Mouse (Mus musculus) spleen, postnatal 4 days (tissue): ENCODE measurements around the gene Arhgap4.

Experiments used
- DNase-seq, 2 experiments: peaks; one replicate each; pipeline ENCODE4 v3.0.0; 2022; ENCODE audit warnings: low spot score in 2 of 2

Arhgap4 gene

DNA sequence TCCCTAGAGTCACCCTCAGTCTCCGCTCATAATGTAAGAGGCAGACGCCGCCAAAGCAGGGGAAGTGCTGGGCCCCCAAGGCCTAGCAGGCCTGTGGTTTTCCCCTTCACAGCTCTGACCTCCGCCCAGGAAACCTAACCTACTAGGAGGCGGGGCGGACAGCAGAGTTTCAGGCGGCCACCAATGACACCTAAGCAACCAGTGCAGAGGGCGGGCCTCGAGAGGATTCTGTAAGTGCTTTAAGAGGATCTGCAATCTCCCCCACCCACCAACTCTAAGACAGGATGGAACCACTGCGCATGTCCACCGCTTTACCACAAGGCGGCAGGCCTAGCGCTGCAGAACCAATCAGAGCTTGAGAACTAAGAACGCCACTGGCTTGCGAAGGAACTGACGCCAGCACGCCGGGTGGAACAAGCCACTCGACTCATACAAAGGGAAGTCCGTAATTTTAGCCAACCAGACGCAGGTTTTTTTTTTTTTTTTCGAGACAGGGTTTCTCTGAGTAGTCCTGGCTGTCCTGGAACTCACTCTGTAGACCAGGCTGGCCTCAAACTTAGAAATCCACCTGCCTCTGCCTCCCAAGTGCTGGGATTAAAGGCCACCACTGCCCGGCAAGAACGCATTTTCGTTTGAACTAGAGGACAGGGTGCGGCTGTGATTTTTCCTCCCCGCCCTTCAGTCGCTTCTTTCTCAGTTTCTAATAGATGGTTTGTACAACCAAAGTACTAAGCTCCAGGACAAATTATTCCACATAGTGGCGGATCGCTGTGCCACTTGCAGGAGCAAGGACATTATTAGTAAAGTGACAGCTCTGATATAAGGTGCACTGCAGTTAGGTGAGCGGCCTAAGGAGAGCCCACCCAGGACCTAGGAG is 6.6 kb downstream of the Arhgap4 start:
- peak; percentile 87 to 88 for DNase-seq

DNA sequence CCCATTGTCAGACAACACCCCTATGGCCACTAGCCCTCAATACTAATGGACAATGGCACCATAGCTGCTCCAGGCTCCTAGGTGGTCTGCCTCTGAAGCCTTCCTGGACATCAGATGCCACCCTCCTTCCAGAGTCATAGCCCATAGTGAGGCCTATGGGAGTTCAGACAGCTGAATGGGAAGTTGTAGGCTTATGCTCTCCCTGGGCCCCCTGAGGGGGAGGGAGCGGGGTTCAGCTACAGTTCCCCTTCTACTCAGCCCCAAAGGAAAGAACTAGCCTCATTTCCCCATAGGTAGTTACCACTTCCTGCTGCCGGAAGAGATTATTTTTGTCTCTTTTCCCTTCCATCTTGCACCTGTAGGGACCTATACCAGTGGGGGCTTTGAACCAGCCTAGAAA is 10.1 kb downstream of the Arhgap4 start:
- DNase-seq: peak; percentile 51 to 72

DNA sequence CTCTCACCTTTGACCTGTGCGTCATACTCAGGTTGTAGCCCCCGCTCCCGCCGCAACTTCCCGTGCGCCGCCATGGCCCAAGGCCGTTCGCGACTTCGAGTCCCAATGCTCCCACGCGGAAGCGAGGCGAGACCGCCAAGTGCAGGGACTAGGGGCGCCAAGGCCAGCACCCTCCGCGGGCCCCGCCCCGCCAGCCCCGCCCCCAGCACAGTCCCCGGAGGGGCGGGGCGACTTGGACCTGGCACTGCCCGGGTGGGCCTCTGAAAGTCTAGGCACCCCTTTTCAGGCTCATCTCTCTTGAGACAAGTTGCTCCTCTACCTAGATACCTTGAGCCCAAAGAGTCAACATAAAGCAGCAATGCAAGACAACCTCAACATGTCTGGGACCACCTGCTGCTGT is 10.5 kb downstream of the Arhgap4 start:
- peak; percentile 63 to 81 for DNase-seq

DNA sequence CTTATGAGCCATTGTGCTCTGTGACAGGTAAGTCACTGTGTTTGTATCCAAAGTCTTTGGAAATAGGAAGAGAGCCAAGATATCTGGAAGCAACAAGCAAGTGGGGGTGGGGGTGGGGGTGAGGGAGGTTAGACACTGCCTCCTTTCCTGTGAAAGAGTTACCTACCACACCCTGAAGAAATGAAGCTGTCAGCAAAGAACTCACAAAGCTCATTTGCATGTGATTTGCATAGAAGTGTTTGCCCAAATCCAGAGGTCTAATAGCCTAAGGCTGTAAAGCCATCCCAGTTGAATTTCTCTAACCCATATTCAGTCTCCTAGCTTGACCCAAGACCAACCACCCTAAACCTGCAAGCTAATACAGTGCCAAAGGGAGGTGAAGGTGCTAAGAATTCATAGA is 11.2 kb downstream of the Arhgap4 start:
- no peak for DNase-seq

DNA sequence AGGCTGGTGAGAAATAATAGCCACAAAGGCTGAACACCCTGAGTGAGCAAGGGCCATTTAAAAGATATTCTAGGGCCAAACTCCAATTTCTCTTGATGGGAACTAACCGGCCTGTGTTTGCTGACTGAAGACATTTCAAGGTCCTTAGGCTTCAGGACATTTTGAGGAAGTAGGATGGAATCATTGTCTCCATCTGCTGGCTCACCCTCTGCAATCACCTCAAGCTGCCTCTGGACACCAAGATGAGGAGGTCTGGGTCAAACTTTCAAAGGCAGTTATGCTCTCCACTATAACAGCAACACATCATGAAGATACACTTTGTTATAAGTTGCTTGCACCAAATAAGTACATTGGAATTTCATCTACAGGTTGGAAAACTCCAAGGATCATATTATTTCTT is 11.6 kb downstream of the Arhgap4 start:
- no peak for DNase-seq

DNA sequence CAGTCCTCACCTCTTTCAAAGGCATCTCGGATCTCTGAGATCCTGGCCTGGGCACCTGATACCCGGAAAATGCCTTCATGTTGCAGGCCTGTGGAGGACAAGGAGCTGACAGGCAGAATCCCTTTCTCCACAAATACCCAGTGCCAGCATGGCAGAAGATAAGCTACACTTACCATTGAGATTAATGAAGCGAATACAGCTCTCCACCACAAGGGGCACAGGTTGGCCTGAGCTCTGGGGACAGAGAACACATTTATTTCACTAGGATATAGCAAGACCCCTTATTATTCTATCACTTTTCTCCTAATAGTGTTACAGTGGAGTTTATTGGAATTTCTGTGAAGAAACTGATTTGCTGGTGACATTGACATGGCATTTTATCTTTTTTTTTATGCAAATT is 23.7 kb downstream of the Arhgap4 start:
- DNase-seq: no peak

DNA sequence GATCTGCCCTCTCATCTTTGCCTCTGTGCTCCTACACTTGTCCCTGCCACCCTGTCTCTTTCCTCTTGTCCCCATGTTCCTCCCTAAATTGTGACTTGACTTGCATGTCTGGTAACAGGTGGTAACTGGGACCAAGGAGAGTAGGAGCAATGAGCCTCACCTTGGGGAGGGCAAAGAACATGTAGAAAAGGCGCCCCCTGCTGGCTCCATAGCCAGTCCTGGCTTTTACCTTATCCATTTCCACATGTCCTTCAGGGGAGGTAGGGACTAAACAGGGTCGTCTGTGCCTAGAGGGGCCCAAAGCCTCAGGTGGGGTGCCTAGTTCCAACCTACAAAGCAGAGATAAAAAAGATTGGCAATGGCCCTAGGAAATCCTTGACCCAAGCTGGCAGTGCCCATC is 26.0 kb downstream of the Arhgap4 start, which contains the start of gene L1cam:
L1cam (minus strand) TSS at position 387 of the 400 bp plus-strand sequence.
- DNase-seq: peak; percentile 42 to 82

DNA sequence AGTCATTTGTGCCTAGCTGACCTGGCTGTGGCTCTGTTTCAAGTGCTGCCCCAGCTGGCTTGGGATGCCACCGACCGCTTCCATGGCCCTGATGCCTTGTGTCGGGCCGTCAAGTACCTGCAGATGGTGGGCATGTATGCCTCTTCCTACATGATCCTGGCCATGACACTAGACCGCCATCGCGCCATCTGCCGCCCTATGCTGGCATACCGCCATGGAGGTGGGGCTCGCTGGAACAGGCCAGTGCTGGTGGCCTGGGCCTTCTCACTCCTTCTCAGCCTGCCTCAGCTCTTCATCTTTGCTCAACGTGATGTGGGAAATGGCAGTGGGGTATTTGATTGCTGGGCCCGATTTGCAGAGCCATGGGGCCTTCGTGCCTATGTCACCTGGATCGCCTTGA is 28.8 kb downstream of the Arhgap4 start:
- no peak for DNase-seq

DNA sequence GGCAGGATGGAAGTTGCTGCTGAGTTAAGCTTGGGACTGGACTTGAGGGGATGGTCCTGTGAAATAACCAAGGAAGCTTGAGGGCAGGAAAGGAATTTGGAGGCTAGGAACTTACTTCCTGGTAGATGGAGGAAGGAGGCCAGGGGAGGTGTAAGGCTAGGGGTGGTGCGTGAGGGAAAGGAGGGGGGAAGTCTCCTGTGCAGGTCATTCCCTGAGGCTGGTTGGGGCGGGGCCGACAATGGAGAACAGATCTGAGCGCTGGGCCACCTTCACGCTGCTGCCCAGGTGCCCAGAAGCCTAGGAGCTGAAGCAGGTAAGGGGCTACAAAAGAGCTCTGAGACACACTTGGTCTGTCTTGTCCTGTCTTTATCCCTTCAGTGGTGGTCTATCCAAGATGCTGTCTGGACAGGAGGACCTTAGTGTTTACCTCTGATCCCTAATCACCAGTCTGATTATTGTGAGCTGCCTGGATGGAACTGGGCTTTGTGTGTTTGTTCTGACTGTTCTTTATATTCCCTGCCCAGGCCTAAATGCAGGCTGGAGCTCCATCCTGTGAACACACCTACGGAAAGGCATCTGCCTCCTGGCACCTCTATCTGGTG is 30.0 kb downstream of the Arhgap4 start, which contains the start of gene Avpr2:
Avpr2 (plus strand) TSS at position 552 of the 602 bp plus-strand sequence.
- no peak for DNase-seq

DNA sequence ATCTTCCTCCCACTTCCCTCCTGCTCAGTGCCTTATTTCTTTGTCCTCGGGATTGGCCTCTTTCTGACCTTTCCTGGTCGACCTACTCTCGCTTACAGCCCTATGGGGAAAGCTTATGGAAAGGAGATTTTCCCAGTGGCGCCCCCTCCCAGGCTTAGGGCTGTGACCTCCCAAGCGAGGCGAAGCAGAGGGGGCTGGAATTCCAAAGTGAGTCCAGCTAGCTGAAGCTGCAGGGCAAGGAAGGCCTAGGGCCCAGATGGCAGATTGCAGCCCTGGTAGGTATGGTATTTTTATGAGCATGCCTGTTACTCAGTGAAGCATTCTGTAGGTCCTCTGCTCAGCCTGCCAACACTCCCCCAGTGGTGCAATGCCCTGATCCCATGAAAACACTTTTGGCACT is 40.2 kb downstream of the Arhgap4 start:
- DNase-seq: no peak

DNA sequence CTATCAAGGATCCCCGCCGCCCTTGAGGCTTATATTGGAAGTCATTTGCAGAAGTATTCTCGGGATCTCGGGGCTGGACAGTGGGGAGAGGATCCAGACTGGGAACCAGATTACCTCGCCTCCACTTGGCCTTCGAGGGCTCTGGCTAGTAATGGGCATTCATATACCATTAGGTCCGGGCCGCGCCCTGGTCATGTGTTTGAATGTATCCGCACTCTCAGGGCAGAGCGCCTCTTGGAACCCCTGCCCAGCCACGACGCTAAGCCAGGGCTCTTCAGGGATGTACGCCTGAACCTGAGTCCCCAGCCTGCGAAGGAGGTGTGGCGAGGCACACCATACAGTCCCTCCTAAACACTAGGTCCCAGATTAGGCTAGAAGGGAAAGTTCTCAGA is 40.6 kb downstream of the Arhgap4 start:
- no peak for DNase-seq

DNA sequence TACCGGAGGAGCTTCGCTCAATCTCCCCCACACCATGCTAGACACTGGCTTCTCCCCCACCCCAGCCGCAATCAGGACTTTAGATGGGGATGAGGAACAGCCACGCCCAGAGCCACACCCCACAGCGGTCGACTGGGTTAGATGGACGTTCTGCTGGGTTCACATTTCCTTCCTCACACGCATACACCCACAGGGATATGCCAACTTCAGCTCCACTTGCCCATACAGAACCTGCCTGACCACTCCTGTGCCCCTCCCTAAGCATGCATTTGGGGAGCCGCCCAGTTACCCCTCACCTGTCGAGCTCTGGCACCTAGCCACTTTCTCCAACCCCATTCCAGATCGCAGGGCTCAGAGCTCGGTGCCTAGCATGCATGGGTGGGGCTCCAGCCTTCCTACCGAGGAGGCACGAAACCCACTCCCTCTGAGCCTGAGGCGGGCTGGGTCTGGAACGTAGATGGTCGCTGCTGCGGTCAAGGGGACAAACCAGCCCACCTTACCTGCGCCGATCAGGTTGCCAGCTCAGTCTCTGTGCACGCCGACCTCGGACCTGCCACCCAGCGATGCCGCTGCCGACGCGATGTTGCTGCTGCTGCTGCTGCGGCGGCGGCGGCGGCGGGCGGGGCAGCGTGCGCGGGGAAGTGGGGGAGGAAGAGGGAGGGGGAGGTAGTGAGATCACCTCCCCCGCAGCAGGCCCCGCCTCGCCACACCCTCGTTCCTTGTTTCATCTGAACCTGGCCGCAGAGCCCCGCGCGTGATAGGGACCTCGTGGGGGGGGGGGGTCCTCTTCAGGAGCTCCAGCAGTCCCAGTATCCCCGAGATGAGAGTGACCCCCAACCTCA is 41.3 kb downstream of the Arhgap4 start:
- DNase-seq: peak in 1 of 2 experiments; percentile 28

DNA sequence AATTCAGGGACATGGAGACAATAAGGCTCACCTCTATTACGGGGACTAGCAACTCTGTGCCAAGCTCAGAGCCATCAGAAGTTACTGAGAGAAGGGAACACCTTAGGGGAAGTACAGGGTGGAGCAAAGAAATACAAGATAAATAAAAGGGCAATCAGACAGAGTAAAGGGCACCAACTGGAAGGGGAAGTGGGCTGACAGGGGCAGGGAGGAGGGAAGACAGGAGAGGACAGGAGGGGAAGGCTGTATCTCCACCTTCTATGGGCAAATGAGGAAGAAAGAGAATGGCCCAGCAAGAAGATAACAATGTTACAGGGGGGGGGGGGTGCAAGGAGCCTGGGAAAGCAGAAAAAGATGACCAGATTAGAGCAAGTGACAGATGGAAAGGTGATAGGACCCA is 44.7 kb downstream of the Arhgap4 start:
- DNase-seq: no peak

DNA sequence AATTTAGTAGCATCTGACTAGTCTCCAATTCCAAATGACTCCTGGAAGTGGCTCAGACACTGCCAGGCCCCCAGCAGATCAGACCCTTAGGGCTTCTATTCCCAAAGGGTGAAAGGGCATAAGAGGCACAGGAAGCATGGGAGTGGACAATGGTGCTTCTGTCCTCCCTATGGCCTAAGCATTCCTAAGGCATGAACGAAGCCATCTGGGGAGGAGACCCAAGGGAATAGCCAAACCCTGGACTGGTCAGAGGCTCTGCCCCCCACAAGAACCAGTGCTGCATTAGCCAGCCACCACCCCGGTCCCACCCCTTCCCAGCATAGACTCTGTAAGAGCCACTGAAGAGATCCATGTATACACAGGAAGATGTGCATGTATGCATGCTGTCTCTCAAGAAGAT is 45.8 kb downstream of the Arhgap4 start:
- DNase-seq: no peak

DNA sequence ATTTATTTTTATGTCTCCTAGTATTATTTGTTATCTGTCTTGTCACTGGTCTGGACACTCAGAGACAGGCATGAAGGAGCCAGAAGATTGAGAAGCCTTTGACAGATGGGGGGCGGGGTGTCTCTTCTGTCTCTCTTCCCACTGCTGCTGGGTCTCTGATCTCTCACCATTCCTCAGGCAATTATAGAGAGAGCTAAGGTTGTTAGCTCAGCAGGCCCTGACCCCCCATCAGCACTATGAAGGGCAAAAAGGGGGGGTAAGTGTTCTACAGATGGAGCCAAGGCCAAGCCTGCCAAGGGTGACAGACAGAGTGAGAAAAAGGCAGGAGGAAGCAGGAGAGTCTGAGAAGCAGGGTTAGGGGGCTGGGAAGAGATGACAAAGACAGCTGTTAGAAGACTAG is 49.7 kb downstream of the Arhgap4 start:
- DNase-seq: no peak

DNA sequence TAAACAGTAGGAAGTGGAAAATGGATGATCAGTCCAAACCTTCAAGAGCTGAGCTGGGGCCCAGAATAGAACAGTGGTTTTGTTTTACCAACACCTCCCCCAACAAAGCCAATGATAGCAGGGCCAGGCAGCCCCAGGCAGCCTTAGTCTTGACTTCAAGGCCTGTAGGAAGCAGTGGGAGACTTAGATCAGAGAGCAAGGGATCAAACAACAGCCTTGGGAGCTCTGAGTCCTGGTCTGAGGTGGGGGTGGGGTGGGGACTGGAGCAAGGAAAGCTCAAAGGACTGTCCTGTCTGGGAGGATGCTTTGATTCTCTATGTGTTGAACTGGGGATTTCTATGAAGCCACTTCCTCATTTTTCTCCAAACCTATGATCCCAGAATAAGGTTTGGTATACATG is 50.2 kb downstream of the Arhgap4 start:
- no peak for DNase-seq

DNA sequence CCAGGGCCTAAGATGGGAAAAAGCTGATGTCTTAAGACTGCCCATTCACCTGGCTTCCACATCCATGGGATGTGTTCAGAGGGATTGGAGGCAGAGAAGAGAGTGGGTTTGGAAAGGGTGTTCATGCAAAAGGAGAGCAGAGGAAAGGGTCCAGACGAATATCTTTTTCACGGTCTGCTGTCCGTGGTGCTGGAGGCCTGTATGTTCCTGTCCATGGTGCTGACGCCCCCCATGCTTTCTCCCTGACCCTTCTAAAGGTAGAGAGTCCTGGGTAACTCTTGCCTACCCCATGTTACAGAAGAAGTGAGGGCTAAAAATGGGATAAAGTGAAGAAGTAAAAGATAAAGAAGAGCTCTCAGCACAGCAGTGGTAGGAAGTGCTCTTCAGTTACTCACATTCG is 52.3 kb downstream of the Arhgap4 start:
- peak in 1 of 2 experiments; percentile 30 for DNase-seq

DNA sequence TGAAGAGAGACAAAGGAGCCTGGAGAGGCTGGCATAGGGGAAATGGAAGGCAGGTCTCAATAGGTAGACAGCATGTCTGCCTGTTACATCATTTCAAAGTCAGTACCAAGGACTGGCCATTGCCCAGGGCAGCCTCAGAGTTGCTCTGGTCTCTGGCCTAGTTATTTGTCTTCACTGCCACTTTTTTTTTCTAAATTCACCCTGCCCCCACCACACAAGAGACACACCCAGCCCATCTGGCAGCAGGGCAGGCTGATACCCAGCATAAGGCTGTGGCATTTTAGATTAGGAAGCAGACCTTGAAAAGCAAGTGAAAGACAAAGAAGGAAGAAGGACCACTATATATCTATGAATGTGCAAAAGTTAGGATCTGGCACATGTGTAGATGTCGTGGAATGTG is 53.8 kb downstream of the Arhgap4 start:
- DNase-seq: peak in 1 of 2 experiments; percentile 28

DNA sequence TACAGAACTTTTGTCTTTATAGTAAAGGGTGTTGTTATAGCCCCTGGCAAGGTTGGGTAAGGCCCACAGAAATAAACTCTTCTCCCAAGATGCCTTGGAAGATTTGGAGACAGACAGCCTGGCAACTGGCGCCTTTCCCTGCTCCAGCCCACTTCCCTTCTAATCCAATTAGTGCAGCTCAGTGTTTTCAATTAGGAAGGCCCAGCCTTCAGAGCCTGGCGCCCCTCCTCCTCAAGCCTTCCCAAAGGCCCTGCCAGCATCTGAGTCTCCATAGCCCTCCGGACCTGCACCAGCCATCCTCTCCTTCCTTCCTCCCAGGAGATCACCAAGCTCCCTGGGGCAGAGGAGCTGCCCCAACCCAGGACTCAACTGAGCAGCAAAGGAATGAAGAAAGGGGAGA is 54.4 kb downstream of the Arhgap4 start:
- no peak for DNase-seq

DNA sequence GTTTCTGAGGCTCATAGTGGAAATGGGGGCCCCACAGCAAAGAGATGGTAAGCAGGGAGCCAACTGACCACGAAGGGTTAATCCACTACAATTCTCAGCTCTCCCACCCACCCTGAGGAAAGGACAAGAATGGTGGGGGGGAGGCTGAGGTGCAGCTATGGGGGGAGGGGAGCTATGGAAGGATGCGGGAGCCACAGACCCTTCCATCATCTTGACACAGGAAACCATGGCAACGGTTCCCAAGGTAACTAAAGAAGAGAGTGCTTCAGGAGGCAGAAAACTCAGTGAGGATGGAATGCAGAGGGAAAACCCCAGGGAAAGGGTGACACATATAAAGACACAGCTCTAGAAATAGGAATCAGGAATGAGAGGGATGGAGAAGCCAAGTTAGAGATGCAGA is 57.0 kb downstream of the Arhgap4 start:
- no peak for DNase-seq

DNA sequence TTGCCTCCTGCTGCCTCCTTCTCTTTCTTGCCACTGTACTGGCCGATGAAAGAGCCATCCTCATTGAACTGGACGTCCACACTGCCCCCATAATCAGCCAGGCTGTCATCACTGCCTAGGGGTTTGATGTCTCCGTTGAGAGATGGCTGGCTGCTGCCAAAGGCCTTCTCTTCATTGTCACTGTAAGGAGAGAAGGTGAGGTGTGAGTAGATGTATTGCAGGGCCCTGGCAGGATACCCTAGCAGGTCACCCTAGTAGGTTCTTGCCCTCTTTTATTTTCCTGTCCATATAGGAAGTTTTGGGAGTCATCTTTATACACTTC is 66.6 kb downstream of the Arhgap4 start:
- DNase-seq: no peak

DNA sequence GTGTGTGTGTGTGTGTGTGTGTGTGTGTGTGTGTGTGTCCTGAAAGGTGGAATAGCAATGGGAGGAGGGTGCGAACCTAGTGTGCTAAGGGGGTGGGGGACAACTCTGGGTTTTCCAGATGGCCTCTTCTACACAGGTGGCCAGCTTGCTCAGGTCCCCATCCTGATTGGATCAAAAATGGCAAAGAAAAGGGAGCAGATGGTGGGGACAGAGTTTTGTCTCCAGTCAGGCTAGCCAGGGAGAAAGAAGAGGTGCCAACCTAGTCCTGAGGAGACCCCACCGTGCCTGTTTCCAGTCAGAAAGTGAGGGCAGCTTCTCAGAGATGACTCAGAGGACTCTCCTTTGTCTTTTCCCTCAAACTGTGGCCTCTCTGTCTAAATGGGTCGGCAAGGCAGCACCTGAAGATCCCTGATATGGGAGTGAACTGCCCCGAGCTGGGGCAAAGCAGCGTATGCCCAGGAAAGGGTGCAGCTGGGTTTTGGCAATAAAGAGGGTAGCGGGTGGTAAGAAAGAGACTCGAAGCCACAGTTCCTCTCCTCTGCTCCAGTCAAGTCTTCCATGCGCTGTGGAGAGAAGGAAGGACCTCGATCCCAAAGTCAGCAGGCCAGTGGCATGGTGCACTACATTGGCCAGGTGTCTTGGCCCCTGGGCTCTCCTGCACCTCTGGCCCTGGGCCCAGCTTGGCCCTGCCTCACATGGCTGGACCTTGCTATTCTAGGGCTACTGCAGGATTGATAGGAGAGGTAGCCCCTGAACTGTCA is 67.2 kb downstream of the Arhgap4 start:
- DNase-seq: no peak
